Mouse (Mus musculus) kidney, adult 10 weeks (tissue): ENCODE data around the gene Sema5b. TPM values are rescaled to one million over a fixed set of nuclear protein-coding genes. Genes with fewer than 3 reads are reported as not detected.

ENCODE experiments used
- polyA plus RNA-seq: library from polyadenylated mRNA; stranded (reverse); fragments of 350-450 nt; fragmentation: Illumina TruSeq; extraction: RNeasy Lipid Tissue Mini Kit (QIAGEN cat#74804); gene quantifications from one replicate; pipeline ENCODE4 v1.2.3, GENCODE M21; 2014; ENCODE audit warnings: low read depth, low replicate concordance

The Sema5b gene
- polyA plus RNA-seq: not detected

DNA sequence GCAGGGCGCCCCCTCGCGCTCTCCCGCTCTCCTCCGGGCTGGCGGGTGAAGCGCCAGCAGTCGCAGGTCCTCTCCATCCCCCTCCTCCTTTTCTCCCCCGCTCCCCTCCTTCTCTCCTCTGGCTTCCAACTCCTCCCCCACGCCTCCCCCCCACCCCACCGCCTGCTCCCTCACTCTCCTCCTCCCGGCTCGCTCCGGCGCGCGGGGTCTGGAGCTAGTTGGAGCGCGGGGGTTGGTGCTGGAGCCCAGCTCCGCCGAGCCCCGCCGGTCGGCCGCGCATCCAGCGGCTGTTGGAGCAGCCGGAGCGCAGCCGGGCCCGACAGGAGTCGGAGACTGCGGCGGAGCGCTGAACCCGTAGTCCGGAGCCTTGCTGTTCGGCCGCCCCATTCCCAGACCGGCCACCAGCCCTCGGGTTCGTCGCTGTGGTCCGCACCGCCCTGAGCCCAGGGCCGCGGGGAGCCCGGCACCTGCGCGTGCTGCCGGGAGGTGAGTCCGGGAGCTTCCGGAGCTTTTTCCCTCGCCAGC is at the start of gene Sema5b:
Gene Sema5b, plus strand, starts transcription at position 29 of the 525 bp plus-strand sequence.

Other genes with a start within 250 kb of the Sema5b start
- gene Sec22a, start 177.2 kb upstream of the Sema5b start, polyA plus RNA-seq: 63.7 TPM
- 2.4 TPM for gene Pdia5, start 50.3 kb upstream of the Sema5b start, polyA plus RNA-seq
- 20.4 TPM for gene Dirc2, start 228.2 kb downstream of the Sema5b start, polyA plus RNA-seq
- 5.8 TPM for gene Hspbap1, start 229.2 kb downstream of the Sema5b start, polyA plus RNA-seq